Mouse (Mus musculus): ENCODE results near the gene Ralgps2.

The Ralgps2 gene

DNA sequence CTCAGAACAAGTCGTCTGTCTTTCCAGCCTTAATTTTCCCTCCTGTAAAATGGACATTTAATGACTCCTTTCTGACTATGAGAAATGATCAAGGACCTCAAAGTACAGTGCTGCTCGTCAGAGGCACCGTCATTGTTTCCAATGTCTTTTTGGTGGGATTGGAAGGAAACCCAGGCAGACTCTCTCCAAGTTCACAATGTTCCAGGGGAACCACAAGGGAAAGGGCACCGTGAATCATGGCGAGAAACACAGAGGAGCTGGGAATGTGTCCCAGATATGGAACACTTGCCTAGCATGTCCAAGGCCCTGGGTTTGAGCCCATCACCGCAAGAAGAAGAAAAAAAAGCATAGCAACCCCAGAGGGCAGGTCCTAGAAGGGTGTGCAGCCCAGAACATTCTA lies 176.1 kb downstream of the Ralgps2 start:
- DNase-seq, result no peak

DNA sequence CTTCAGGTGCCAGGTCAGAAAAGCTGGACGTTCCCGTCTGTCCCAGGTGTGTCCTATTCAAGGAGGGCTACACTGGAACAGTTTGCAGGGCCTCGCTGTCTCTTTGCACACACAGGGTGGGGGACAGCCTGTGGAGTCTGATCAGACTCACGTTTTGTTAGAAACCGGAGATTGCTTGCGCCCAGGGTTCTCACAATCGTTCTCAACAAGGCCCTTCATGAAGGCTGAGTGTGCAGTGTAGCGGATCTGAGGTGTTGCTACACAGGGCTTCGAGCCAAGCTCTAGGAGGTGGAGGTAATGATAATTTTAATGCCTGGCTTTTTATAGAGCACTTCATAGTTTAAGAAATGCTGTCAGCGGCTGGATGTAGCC lies 178.0 kb downstream of the Ralgps2 start:
- DNase-seq, result peak; percentile 33

DNA sequence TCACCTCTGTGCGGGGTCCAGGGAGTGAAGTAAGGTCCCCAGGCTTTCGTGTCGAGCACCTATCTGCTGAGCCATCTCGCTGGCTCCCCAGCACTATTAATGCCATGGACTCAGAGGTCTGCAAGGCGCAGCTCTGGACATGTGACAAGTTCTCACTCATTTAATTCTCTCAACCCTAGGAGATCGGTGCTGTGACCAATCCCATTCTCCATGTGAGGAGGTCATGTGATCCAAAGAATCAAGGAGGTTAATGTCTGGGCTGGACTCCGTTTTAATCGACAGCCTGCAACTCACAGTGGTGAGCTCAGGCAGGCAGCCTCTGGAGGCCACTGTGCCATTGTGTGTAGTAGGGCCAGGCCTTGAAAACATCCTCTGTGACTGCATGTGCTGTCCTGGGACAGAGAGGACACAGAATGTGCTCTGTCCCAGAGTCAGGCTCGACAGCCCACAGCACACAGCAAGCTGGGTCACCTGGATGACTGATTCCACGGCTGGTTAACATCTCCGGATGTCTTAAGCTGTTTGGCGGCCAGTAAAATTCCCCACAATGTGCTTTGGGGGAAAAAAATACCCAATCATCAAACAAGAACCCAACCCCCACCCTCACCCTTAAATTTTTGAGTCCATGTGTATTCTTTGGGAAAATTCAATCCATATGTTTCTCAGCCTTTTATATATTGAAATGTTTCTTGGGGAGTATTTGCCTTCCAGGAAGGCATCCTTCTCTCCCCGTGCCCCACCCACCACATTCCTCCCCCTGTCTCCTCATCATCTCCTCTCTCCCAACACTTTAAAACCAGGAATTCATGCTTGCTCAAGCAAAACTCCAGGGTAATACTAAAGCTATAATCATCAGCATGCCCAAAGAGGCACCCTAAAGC lies 178.6 kb downstream of the Ralgps2 start:
- DNase-seq, result no peak

DNA sequence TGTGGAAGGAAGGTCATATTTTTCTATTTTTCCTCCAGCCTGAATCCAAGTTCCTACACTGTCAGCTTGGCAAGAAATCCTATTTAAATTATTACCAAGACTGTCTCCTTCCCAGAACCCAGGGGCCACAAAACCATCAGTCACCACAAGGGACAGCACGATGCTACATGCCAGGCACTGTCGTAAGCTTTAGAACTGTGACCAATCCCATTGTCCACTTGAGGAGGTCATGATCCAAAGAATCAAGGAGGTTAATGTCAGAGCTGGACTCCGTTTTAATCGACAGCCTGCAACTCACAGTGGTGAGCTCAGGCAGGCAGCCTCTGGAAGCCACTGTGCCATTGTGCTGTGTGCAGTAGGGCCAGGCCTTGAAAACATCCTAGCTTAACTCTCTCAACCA lies 181.1 kb downstream of the Ralgps2 start:
- no peak for DNase-seq

- no peak for DNase-seq
These were observed 184.6 kb downstream of the Ralgps2 start for GRCm38 (mm10) chr1:156754608-156755413.
